Mouse (Mus musculus): ENCODE data around the gene Arhgdig.

GRCm38 (mm10) chr17:26221508-26221907, 13.9 kb upstream of the Arhgdig start:
- no peak for TF ChIP-seq CTCF (IDR thresholded peaks at IDR 0.05; ENCODE audit: control insufficient read depth, insufficient read depth, insufficient read length)
- TF ChIP-seq MYOG (IDR thresholded peaks at IDR 0.05; ENCODE audit: control insufficient read depth, extremely low read depth, insufficient read length) = no peak

Measured in C2C12 (cell line).